Mouse (Mus musculus): ENCODE results near the gene Herpud1.
A peak's percentile ranks its signal among the peaks of the same experiment; 100 is the strongest.

The Herpud1 gene

DNA sequence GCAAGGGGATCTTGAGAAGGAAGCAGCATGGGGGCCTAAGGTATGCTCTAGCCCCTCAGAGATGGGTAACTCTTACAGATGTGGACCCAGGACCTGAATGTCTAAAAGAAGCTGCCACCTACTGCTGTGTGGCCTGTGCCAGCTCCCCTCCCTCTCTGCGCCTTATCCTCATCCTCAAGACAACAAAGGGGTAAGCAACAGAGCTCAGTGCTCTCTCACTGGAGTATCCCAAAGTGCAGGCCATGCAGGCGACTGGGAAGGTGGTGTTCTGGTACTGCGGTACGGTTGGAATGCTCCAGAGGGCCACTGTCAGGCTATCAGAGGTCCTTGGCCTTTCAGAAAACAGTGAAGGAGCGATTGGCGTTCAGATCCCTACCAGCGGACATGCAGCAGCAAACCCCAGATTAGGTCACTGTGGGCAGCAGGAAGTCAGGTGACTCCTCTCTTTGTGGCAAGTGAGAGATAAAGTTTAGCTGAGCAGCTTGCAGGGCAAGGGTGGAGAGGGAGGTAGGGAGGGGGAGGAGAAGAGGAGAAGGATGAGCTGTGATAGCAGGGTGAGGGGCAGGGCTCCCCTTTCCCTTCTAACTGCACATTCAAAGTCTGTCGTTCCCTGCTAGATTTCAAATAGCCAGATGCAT lies 22.3 kb downstream of the Herpud1 start:
- peak; percentile 86 for DNase-seq (ENCODE audit: low read depth)

DNA sequence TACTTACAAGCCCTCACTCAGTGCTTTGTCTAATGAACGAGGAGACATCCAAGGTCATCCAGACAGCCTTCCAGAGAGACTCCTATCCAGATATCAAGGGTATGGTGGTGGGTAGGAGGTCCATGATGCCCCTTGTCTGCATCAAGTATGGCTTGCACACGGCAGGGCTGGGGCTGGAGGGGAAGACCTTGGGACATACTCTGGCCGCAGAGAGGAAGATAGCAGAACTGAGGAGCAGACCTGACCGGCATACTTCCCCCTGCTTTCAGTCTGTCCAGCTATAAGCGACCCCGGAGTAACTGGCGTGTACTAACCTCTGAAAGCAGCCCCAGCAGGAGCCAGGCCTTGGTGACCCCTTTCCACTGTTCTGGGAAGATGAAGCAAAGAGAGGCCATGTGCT lies 23.3 kb downstream of the Herpud1 start:
- DNase-seq (ENCODE audit: low read depth): no peak

DNA sequence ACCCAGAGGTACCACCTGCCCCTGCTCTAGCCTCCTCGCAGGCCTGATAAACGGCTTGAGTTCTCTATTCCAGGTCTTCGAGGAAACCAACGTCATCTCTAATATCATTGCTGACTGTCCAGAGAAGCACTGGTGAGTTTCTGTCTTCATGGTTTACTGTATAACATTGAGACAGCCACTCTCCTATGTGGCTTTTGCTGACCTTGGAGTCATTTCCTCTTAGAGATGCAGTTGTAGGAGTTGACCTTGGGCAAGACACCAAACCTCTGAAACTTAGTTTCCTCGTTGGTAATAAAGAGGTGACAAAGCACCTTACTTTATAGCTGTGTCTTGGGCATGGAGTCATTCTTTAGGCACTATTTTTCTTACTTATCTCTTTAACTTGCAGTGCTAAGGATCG lies 26.3 kb downstream of the Herpud1 start:
- peak; percentile 92 for DNase-seq (ENCODE audit: low read depth)

DNA sequence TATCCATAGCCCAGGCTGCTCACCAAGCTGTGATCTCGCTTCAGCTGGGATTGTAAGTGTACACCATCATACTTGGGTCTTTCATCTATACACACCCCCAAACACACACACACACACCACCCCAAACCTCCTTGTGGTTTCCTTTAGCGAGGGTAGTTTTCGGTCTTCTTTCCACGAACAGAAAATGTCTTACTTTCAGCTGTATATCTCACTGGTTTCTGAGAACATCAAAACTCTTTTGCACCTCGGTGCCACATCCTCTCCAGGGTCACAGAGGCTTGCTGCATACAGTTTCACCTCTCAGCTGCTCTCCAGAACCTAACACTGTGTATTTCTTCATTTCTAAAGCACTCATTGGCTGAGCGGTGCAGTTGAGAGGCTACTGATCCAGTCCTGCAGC lies 27.3 kb downstream of the Herpud1 start:
- DNase-seq (ENCODE audit: low read depth): peak; percentile 48

DNA sequence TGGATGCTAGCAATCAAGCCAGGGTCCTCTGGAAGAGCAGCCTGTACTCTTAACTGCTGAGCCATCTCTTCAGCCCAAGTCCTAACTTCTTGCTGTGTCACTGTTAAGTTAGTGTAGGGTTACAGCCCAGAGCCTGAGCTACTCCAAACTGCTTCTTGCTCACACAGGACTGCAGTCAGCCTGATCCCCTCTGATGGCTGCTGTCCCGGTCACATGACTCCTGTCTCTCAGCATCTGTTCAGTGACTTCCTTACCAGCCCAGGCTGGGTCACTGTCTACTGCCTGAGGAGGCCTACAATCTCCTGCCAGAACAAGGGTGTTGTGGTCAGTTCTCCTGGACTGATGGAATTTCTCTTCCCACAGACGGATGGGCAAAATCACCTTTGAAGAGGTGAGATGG lies 29.0 kb downstream of the Herpud1 start:
- peak; percentile 92 for DNase-seq (ENCODE audit: low read depth)

DNA sequence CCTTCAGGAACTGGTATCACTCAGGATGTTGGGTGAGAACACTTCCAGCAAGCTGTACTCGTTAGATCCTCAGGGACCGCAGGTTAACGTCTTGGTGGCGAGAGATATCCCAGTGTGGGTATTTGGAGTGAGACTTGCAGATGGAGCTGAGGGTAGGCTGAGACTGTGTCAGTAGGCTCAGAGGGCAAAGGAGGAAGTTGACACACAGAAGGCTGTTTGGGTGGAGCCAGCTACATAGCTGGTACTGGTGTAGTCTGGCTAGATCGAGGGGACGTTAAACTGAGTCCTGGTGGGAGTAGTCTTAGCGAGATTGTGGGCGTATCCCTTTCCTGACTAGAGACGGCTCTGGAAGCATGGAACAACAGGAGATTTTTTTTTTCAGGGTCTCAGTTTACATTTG lies 31.8 kb downstream of the Herpud1 start:
- DNase-seq (ENCODE audit: low read depth): peak; percentile 77

DNA sequence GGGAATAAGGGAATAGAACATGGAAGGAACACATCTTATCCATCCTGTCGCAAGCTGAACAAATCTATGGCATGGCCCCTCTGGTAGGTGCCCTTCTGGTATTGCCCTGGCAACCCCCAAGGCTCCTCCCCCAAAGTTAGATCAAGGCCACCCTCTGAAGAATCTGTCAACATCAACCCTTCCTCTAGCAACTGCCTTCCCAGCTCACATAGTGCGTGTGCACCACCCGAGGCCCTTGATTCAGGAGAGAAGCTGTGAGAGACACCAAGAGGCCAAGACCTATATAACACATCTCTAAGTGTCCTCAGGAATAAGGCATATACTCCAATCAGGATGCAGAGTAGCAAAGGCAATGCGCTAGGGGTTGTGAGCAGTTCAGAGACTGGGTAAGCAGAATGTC lies 36.0 kb downstream of the Herpud1 start:
- peak; percentile 52 for DNase-seq (ENCODE audit: low read depth)

DNA sequence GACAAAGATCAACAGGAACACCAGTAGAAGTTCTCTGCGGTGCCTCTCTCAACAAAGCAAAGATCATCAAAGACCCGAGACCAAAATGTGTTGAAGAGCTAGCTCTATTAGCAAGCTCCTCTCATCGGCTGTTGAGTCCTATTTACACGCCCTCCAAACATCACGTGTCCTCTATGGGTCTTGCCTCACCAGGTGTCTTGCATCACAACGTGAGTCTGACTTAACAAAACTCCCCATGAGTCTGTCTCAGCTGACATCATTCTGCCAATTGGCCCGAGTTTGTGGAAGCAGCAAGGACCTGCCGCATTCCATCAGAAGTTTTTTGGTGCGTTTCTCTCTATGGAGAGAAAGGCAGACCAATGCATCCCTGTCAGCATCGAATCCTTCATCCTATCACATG lies 41.7 kb downstream of the Herpud1 start:
- peak; percentile 55 for DNase-seq (ENCODE audit: low read depth)

DNA sequence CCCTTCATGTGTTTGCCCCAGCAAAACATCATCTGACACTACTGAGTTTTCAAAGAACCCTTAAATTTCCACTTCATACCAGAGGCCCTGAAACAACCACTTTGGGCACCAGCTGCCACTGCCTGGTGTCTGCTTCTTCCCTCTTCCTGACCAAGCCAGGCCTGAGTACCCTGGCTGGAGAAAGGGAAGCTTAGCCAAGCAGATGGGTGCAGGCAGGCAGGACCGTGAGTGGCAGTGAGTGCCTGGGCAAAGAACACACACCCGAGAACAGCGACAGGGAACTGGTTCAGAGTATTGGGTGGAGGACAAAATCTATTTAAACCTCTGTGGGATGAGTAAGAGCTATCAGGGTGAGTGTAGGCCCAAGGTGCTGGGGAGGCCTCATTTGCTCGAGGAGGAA lies 42.2 kb downstream of the Herpud1 start:
- no peak for DNase-seq (ENCODE audit: low read depth)

DNA sequence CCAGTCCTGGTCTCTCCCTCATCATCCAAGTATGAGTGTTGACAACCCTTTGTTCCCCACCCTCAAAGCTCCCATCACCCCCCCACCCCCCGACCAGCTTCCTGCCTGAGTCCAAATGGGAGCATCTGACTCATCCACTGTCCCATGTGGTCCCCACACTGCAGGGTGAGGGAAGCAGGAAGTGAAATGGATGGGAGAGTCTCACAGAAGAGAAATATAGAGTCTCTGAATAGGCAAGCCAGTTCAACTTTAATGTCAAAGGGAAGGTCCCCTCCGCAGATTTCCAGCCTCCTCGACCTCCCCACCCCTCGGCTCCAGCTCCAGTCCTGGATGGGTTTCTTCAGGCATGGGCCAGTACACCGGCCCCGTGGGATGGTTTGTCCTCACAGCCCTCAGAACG lies 43.1 kb downstream of the Herpud1 start:
- DNase-seq (ENCODE audit: low read depth): no peak

DNA sequence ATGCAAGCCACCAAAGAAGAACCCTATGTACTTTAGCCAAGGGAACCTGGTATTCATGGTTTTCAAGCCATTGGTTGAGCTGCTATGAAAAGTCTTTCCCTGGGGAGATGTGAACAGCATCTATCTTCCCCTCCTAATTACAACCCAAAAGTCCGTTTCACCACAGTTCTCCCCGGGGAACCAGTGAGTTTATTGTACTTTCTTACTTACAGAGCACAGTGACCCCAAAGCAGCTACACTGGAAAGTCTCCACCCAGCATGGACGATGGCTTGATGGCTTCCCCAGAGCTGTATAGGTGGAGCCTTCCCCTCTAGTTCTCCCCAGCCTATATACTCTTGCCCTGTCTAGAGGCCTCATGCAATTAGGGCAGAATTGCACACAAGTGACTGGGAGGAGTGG lies 46.0 kb downstream of the Herpud1 start:
- DNase-seq (ENCODE audit: low read depth): no peak

DNA sequence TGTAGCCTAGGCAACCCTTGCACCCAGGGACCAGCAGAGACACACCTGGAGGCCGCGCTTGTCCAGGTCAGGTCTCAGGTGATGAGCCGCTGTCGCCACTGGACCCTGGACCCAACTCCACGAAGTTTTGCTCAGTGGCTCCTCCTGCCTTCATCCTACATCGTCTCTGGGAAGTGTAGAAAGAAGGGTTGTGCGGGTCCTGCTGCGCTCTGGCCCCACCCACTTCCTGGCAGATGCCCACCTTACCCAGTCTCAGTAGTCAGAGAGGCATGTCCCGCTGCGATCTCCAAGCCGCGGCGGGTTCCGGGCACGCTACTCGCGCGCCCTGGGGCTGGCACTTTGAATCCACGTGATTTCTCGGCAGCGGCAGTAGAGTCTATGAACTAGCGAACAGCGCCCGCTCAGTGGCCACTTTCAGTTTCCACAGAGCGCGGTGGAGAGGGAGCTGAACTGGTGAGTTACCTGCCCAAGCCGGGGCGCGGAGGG lies 47.8 kb downstream of the Herpud1 start, which contains the start of gene Nlrc5:
Gene Nlrc5, plus strand, starts transcription at position 376 of the 486 bp plus-strand sequence.
- peak; percentile 84 for DNase-seq (ENCODE audit: low read depth)

DNA sequence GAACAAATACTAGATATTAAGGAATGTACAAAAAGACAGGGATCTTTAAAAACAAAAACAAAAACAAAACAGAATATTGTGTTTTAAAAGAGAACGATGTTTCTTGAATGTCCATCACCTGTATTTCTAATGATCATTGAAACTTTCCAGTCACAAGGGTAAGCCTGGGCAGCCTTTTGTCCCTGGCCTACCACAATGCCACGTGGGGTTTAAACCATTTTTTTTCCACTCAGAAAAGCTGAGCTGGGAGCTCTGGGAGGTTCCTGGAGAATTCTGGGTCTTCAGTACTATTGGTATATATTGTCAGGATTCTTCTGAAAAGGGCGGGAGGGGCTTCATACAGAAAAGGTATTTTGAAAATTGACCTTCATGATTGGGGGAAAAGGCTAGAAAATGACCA lies 48.7 kb downstream of the Herpud1 start:
- no peak for DNase-seq (ENCODE audit: low read depth)

DNA sequence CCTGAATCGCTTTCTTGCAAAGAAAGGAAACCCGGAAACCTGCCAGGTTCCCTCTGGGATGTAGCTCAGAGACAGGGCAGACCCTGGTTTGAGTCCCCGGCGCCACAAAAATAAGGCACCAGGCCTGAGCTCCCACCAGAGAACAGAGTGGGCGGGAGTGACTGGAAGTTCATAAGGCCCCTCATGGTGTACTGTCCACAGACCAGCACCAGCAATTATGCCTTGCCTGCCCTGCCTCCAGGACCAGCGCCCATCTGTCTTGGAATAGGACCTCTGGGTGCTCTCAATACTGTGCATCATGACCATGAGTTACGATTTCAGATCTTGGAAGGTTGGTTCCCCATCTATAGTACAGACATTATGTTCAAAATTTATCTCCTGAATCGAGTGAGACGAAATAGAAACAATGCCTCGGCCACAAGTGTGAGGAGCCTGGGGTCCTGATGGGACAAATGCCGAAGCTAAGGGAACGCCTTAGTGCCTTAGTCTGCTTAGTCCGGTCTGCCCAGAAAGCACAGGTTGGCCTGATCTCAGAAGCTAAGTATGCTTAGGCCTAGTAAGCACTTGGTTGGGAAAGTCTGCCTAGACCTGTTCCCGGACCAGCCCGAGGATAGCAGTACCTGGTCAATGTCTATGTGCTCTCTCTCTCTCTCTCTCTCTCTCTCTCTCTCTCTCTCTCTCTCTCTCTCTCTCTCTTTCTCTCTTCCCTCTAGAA lies 49.3 kb downstream of the Herpud1 start:
- DNase-seq (ENCODE audit: low read depth): no peak

DNA sequence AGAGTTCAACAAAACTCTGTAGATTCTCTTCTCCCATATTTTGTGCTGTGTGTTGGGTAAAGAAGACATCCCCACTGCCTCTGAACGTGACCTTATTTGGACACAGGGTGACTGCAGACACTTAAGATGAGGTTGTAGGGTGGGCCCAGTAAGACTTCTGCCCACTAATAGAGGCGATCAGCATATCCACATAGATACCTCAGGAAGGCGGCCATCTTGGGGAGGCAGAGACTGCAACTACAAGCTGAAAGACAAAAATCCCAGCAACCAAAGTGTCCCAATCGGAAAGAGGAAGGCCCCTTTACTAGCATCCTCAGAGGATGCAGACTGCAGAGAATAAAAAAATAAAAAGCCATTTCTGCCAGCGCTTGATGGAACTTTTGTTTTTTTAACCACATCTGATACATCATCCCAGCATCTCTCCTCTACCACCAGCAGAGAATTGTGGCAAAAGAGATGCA lies 49.9 kb downstream of the Herpud1 start:
- no peak for DNase-seq (ENCODE audit: low read depth)

DNA sequence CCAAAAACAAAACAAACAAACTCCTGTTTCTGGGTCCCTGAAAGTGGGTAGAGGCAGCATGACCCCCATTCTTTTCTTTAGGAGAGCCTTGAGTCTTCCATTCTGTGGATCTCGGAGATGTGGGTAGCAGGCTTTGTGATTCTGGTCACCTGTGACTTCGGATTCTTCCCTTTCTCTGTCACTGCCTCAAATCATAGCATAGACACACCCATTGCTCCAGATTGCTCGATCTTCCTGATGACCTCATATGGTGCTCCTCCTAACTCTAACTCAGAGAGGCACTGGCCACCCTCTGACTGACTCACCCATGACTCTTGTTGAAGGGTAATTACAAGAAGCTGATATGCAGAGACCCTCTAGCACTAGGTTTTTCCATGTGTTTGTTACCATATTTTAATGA lies 50.7 kb downstream of the Herpud1 start:
- peak; percentile 44 for DNase-seq (ENCODE audit: low read depth)

DNA sequence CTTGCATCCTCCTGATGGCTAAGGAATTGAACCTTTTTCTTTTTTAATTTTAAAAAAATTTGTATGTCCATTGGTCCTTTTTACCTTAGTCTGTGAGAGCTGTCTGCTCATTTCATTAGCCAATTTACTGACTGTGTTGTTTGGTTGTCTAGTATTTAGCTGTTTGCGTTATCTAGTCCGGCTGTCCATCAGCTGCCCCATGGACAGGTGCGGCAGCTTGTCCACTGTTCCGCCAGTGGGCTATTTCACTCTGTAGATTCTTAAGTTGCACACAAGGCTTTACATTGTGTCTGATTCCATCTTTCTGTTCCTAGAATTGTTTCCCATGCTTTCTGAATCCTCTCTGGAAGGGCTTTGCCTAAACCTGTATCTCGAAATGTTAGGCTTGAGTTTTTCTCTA lies 52.4 kb downstream of the Herpud1 start:
- no peak for DNase-seq (ENCODE audit: low read depth)

DNA sequence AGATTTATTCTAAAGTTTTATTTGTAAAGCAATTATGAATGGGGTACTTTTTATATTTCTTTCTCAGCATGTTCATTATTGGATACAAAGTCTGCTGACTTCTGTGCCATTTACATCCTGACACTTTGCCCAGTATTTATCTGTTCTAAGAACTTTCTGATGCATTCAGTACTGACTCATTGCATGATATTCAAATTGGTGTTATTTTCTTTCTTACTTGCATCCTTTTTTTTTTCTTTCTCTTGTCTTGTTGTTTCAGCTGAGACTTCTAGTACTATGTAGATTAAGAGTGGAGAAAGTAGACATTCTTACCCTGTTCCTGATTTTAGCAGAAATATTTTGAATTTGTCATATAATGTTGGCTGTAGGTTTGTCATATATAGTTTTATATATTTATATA lies 53.5 kb downstream of the Herpud1 start:
- DNase-seq (ENCODE audit: low read depth): no peak

DNA sequence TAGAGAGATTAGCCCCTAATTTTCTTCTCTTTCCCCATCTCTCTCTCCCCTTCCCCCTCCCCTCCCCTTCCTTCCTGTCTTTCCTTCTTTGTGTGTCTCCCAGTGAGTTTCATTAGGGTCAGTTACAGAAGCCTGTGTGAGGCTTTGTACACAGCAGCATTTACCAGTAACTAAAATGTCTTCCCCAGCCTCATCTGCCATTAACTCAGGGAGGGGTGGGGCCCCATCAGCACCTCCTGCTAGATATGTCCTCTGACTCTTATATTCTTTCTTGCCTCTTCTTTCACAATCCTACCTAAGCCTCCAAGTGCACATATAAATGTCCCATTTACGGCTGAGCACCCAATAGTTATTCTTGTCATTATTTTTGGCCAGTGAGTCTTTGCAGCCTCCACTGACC lies 54.2 kb downstream of the Herpud1 start:
- DNase-seq (ENCODE audit: low read depth): no peak

DNA sequence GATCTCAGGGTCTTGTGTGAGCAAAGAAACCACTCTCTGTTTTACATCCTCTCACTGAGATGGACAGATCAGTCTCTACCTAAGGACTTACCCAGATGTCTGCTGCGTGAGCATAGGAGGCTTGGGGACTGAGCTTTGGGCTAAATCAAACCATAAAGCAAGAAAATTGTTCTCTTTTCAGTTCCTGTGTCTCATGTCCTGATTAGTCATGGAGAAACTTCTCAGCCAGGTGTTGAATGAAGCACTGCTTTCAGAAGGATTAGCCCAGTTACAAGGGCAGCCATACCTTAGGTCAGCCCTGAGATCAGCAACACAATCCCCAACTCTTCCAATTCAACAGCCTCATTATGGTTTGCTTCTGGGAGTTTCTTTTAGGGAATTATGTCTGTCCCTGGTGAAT lies 55.4 kb downstream of the Herpud1 start:
- no peak for DNase-seq (ENCODE audit: low read depth)

DNA sequence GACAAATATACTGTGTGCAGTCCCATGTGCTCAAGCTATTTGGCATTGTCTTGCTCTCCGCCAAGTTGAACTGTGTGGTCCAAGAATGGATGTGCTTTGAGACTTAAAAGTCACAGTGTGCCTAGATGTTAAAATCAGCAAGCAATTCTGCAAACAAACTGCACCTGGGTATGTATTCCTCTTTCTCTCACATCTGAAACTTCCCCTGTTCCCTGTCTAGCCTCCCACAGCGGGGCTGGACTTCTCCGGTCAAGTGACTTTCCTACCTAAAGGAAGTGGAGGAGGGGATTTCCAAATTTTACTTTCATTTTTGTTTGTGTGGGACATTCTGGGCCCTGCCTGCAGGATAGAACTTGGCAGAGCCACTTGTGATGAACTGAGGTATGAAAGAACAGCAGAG lies 56.9 kb downstream of the Herpud1 start:
- no peak for DNase-seq (ENCODE audit: low read depth)

DNA sequence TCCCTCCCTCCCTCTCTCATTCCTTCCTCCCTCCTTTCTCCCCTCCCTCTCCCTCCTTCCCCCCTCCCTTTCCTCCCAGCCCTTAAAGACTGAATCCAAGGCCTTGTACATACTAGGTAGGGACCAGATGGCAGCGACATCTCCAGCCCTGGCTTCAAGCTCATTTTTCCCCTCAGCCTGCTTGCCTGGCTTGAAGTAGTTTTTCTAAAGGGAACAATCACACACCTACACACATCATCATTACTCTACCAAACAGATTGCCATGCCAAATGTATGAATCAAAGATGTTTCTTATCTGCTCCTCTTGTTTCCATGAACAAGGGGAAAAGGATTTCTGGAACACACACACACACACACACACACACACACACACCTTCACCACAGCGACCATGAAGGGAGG lies 58.2 kb downstream of the Herpud1 start:
- DNase-seq (ENCODE audit: low read depth): no peak
